ENCODE assay signal across 9 mouse cellular contexts in the genomic region with DNA sequence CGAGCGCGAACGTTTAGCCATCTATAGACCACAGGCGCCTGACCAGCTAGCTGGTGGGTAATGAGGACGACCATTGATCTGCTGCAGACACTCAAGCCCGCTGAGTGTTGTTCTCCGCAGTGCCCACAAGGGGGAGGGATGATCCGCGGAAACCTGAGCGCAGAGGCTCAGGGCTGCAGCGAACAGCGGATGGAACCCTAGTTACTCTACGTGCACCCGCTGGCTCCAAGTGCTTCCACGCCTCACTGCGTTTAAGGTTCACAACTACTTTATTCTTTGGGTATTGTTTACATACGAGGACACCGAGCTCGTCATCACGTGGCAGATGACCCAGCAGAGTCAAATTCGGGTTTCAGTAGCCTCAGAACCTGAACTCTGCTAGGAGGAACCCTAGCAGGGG. TPM values are rescaled to one million over a fixed set of nuclear protein-coding genes. Genes with fewer than 3 reads are reported as not detected.
A peak's percentile ranks its signal among the peaks of the same experiment; 100 is the strongest.
DNase-seq lines count a peak whose midpoint lies in the region; ATAC-seq and TF ChIP-seq lines count a peak whose summit lies in the region.
"Had no signal": no experiment of that assay in that cellular context is flagged by ENCODE, and none has a peak within 500 bp of the region (broad histone marks: within the 10 kb centered on the region; RNA-seq: fewer than 3 reads in every experiment).

No protein-coding gene starts in this region.

- H3K4me3 ChIP-seq in embryonic facial prominence, embryonic 12.5 days: 0 out of 2 replicates have a peak overlapping the region, but pooled peaks have one; percentile 7
- peak overlapping the region; percentile 2; the same call in 1 of the 2 replicates for H3K4me3 ChIP-seq in heart, embryonic 12.5 days
- H3K4me3 ChIP-seq in kidney, embryonic 15.5 days (replicated peaks): peak overlapping the region; percentile 15
- peak overlapping the region in 1 of 2 experiments; percentile 21; a peak in 1 of 4 replicates for H3K4me3 ChIP-seq in liver, embryonic 14.5 days (ENCODE audit: insufficient read depth in 1 of 2, low read depth in 2 of 2, low read length in 2 of 2)
- H3K4me3 ChIP-seq: erythroblast, embryonic 14.5 days had no signal

- under 1% methylated on average over 22 of the region's 22 CpGs for WGBS in embryonic facial prominence, embryonic 12.5 days
- WGBS in heart, embryonic 12.5 days: 1% methylated on average over 22 of the region's 22 CpGs
- WGBS in kidney, embryonic 15.5 days: under 1% methylated on average over 22 of the region's 22 CpGs
- under 1% methylated on average over 22 of the region's 22 CpGs for WGBS in liver, embryonic 14.5 days (ENCODE audit: insufficient replicate concordance)

- H3K9me3 ChIP-seq in embryonic facial prominence, embryonic 12.5 days: no peaks in the 10 kb centered on the region
- no peaks in the 10 kb centered on the region for H3K9me3 ChIP-seq in heart, embryonic 12.5 days (replicated peaks)
- no peaks in the 10 kb centered on the region for H3K9me3 ChIP-seq in kidney, embryonic 15.5 days (replicated peaks)
- no peaks in the 10 kb centered on the region for H3K9me3 ChIP-seq in liver, embryonic 14.5 days (ENCODE audit: control insufficient read depth, low read length)

- no peak overlapping the region for H3K9ac ChIP-seq in embryonic facial prominence, embryonic 12.5 days
- H3K9ac ChIP-seq in heart, embryonic 12.5 days: no peak overlapping the region
- no peak overlapping the region for H3K9ac ChIP-seq in kidney, embryonic 15.5 days
- H3K9ac ChIP-seq in liver, embryonic 14.5 days (replicated peaks): no peak overlapping the region

- no peak for TF ChIP-seq EP300 in liver, embryonic 14.5 days (IDR thresholded peaks at IDR 0.05; ENCODE audit: low read depth)

- peaks cover 42% of the 10 kb centered on the region for H3K4me1 ChIP-seq in embryonic facial prominence, embryonic 12.5 days
- peaks cover 61% of the 10 kb centered on the region for H3K4me1 ChIP-seq in heart, embryonic 12.5 days (replicated peaks)
- H3K4me1 ChIP-seq in kidney, embryonic 15.5 days: peaks cover 88% of the 10 kb centered on the region
- H3K4me1 ChIP-seq in liver, embryonic 14.5 days (replicated peaks; ENCODE audit: control insufficient read depth in 2 of 2, insufficient read depth in 2 of 2, low read length in 1 of 2): peaks cover 0 to 4% of the 10 kb centered on the region in 2 experiments; a peak in 1 of 4 replicates

- peaks cover 82% of the 10 kb centered on the region for H3K27me3 ChIP-seq in embryonic facial prominence, embryonic 12.5 days
- H3K27me3 ChIP-seq in heart, embryonic 12.5 days (replicated peaks): peaks cover 76% of the 10 kb centered on the region
- H3K27me3 ChIP-seq in kidney, embryonic 15.5 days: peaks cover 42% of the 10 kb centered on the region
- H3K27me3 ChIP-seq in liver, embryonic 14.5 days (ENCODE audit: control insufficient read depth, insufficient read depth, low read length): peaks cover 49% of the 10 kb centered on the region

- no peaks in the 10 kb centered on the region for H3K36me3 ChIP-seq in embryonic facial prominence, embryonic 12.5 days
- no peaks in the 10 kb centered on the region for H3K36me3 ChIP-seq in heart, embryonic 12.5 days
- H3K36me3 ChIP-seq in kidney, embryonic 15.5 days: no peaks in the 10 kb centered on the region
- H3K36me3 ChIP-seq in liver, embryonic 14.5 days (replicated peaks; ENCODE audit: control insufficient read depth, insufficient read depth, low read depth): no peaks in the 10 kb centered on the region

- TF ChIP-seq CTCF in liver, embryonic 14.5 days (IDR thresholded peaks at IDR 0.05; ENCODE audit: low read depth): peak; percentile 90

- H3K4me2 ChIP-seq in embryonic facial prominence, embryonic 12.5 days (replicated peaks): peak overlapping the region; percentile 28
- peak overlapping the region; percentile 45 for H3K4me2 ChIP-seq in heart, embryonic 12.5 days
- peak overlapping the region; percentile 73 for H3K4me2 ChIP-seq in kidney, embryonic 15.5 days
- peak overlapping the region; percentile 11; the same call in 1 of the 2 replicates for H3K4me2 ChIP-seq in liver, embryonic 14.5 days (ENCODE audit: low read depth)

- peak; percentile 64 for DNase-seq in 416B (ENCODE audit: low read depth)
- peak; percentile 80 for DNase-seq in adrenal gland, adult 2 months
- peak; percentile 34 to 47 (median 43) for DNase-seq in liver, embryonic 14.5 days (ENCODE audit: low read depth in 3 of 3, low spot score in 3 of 3)
- peak; percentile 84 for DNase-seq in neural tube, embryonic 10.5 days (ENCODE audit: extremely low spot score, low spot score)
- peak; percentile 76 for DNase-seq in testis, postnatal 10 days (ENCODE audit: low spot score)

- no peak overlapping the region for H3K27ac ChIP-seq in embryonic facial prominence, embryonic 12.5 days
- H3K27ac ChIP-seq in heart, embryonic 12.5 days (ENCODE audit: poor library complexity, severe bottlenecking): no peak overlapping the region
- H3K27ac ChIP-seq in kidney, embryonic 15.5 days: peak overlapping the region; percentile 23; the same call in 1 of the 2 replicates
- no peak overlapping the region for H3K27ac ChIP-seq in liver, embryonic 14.5 days

- no peak for ATAC-seq in embryonic facial prominence, embryonic 12.5 days (ENCODE audit: insufficient number of reproducible peaks, insufficient read depth, low FRiP score, low TSS enrichment)
- ATAC-seq in heart, embryonic 12.5 days (ENCODE audit: insufficient number of reproducible peaks, low FRiP score): no peak
- no peak for ATAC-seq in kidney, embryonic 15.5 days (replicated peaks; ENCODE audit: low FRiP score)
- no peak for ATAC-seq in liver, embryonic 14.5 days (ENCODE audit: insufficient read depth)

RNA-seq across cellular contexts. Expression of a gene that starts 4.4 kb away (rescaled TPM):
- total RNA-seq in adrenal gland, adult 2 months (2021): 10 to 100 TPM; 10.3 to 12.2 TPM
- polyA plus RNA-seq in adrenal gland, adult 2 months (2012; rRNA removed): 34.7 and 42.5 TPM in 2 replicates
- 7.2 and 7.4 TPM in 2 replicates for polyA plus RNA-seq in embryonic facial prominence, embryonic 12.5 days (2016; fragmentation: Nextera tagmentation; extraction: Ambion mirVana)
- polyA plus RNA-seq in heart, embryonic 12.5 days (2016; fragmentation: Nextera tagmentation; extraction: Ambion mirVana): 6.7 and 8.9 TPM in 2 replicates
- 15.8 and 17.2 TPM in 2 replicates for polyA plus RNA-seq in kidney, embryonic 15.5 days (2015; fragmentation: Nextera tagmentation; extraction: Ambion mirVana)
- 2.6 TPM in 2 replicates for polyA plus RNA-seq in liver, embryonic 14.5 days (2012; rRNA removed)
- polyA plus RNA-seq in liver, embryonic 14.5 days (2014; fragmentation: Nextera tagmentation; extraction: Ambion mirVana): 1.4 and 1.5 TPM in 2 replicates

RNA-seq across cellular contexts. Expression of a gene that starts 53.4 kb away (rescaled TPM):
- 10 to 100 TPM; 19.7 to 21.2 TPM for total RNA-seq in adrenal gland, adult 2 months (2021)
- polyA plus RNA-seq in adrenal gland, adult 2 months (2012; rRNA removed): 18.6 and 18.8 TPM in 2 replicates
- 8.2 and 8.7 TPM in 2 replicates for polyA plus RNA-seq in embryonic facial prominence, embryonic 12.5 days (2016; fragmentation: Nextera tagmentation; extraction: Ambion mirVana)
- polyA plus RNA-seq in heart, embryonic 12.5 days (2016; fragmentation: Nextera tagmentation; extraction: Ambion mirVana): 7.4 and 7.5 TPM in 2 replicates
- 7.4 and 8.2 TPM in 2 replicates for polyA plus RNA-seq in kidney, embryonic 15.5 days (2015; fragmentation: Nextera tagmentation; extraction: Ambion mirVana)
- polyA plus RNA-seq in liver, embryonic 14.5 days (2012; rRNA removed): 3.7 TPM in 2 replicates
- 3.3 and 3.9 TPM in 2 replicates for polyA plus RNA-seq in liver, embryonic 14.5 days (2014; fragmentation: Nextera tagmentation; extraction: Ambion mirVana)

Comparison
In these comparisons a context has a peak if more than half of its experiments do, and no peak if none do; other contexts are left out.
1. H3K4me2 ChIP-seq: peak in every context shown above with its lines; median percentile 73 in kidney, embryonic 15.5 days; 45 in heart, embryonic 12.5 days; 28 in embryonic facial prominence, embryonic 12.5 days; 11 in liver, embryonic 14.5 days.